Mouse (Mus musculus): ENCODE measurements at regions not wholly inside any gene's neighbourhood (a gene's known extent, or its start where the extent isn't known, plus 50 kb on each side); places are given as distances from the start of the nearest gene placed in this dataset.
"Not testable (repeated sequence)": the region's sequence is repeated elsewhere in the genome, so short reads cannot be mapped to it uniquely, and the experiment has no call there.

GRCm38 (mm10) chr12:106357867-106358266 is 347.8 kb downstream of the Vrk1 start:
- 85% methylated on average over 9 of the region's 9 CpGs for WGBS
- Histone ChIP-seq H3K36me3 (ENCODE audit: control insufficient read depth, insufficient read depth, low read length) (no peaks in the 10 kb centered on the region), H3K27ac (replicated peaks in 1 of 2; ENCODE audit: control insufficient read depth in 1 of 2, insufficient read depth in 1 of 2, low read depth in 2 of 2, low read length in 2 of 2) (no peak overlapping the region), H3K4me2 (ENCODE audit: low read length) (no peak overlapping the region), H3K9ac (ENCODE audit: low read length) (no peak overlapping the region), H3K27me3 (ENCODE audit: control insufficient read depth, insufficient read depth, low read length) (no peaks in the 10 kb centered on the region), H3K9me3 (ENCODE audit: control insufficient read depth, low read length) (0 out of 2 replicates have a peak, but pooled peaks cover 2% of the 10 kb centered on the region), H3K4me1 (ENCODE audit: control insufficient read depth in 2 of 2, insufficient read depth in 2 of 2, low read length in 2 of 2) (no peaks in the 10 kb centered on the region), H3K4me3 (ENCODE audit: control insufficient read depth in 1 of 2, insufficient read depth in 1 of 2, low read depth in 1 of 2, low read length in 2 of 2) (no peak overlapping the region)
- no peak for ATAC-seq (ENCODE audit: insufficient number of reproducible peaks, insufficient read depth, low FRiP score, low read depth)

DNA sequence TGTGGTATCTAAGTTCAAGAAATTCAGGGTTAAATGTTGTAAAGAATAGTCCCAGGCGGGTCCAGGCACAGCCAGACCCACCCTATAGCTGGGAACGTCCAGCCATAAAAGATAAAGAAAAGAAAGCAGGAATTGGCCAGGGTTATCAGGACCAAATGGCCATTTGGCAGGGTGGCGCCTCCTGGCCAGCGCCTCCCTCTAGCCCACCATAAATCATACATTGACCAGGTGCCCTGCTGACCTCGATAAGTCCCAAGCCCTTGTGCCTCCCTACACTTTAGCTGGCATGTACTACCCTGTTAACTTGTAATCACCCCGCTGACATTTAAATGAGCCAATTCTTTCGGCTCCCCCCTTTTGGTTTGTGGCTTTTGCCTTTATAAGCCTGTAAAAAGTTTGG is 351.6 kb downstream of the Vrk1 start:
- not testable (repeated sequence) for H3K4me2 ChIP-seq (ENCODE audit: low read length); H3K36me3 ChIP-seq (ENCODE audit: control insufficient read depth, insufficient read depth, low read length); H3K4me3 ChIP-seq (ENCODE audit: control insufficient read depth in 1 of 2, insufficient read depth in 1 of 2, low read depth in 1 of 2, low read length in 2 of 2); H3K9ac ChIP-seq (ENCODE audit: low read length); ATAC-seq (ENCODE audit: insufficient number of reproducible peaks, insufficient read depth, low FRiP score, low read depth); H3K9me3 ChIP-seq (ENCODE audit: control insufficient read depth, low read length); H3K27me3 ChIP-seq (ENCODE audit: control insufficient read depth, insufficient read depth, low read length); H3K27ac ChIP-seq (replicated peaks in 1 of 2; ENCODE audit: control insufficient read depth in 1 of 2, insufficient read depth in 1 of 2, low read depth in 2 of 2, low read length in 2 of 2); H3K4me1 ChIP-seq (ENCODE audit: control insufficient read depth in 2 of 2, insufficient read depth in 2 of 2, low read length in 2 of 2)
- WGBS: 65% methylated on average over 7 of the region's 7 CpGs

DNA sequence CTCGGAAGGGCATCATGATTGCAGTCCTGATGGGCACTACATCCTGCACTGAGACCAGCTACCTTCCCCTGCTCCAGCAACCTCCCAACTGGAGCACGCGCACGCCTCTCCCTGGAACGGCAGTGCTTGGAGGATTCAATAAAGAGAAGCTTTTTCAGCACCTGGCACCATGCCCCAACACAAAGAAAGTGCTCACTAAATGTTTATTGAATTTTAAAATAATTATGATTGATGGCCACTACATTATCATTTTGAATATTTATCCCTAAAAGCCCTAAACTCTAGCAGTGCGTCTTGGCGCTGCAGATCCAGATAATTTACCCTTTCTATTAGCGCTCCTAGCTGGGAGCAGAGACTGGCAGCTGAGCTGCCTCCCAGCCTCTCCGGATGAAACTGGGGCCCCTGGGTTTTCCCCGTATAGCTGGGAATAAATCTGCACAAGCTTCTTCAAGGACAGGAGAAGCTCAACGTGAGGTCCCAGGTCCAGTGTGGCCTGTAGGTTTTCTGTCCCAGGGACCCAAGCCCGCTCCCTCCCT is 364.9 kb downstream of the Vrk1 start:
- Histone ChIP-seq H3K36me3 (ENCODE audit: control insufficient read depth, insufficient read depth, low read length) (no peaks in the 10 kb centered on the region), H3K4me3 (ENCODE audit: control insufficient read depth in 1 of 2, insufficient read depth in 1 of 2, low read depth in 1 of 2, low read length in 2 of 2) (no peak overlapping the region), H3K9ac (ENCODE audit: low read length) (no peak overlapping the region), H3K4me1 (ENCODE audit: control insufficient read depth in 2 of 2, insufficient read depth in 2 of 2, low read length in 2 of 2) (no peaks in the 10 kb centered on the region), H3K4me2 (ENCODE audit: low read length) (no peak overlapping the region), H3K27me3 (ENCODE audit: control insufficient read depth, insufficient read depth, low read length) (peaks cover 12% of the 10 kb centered on the region; the same call in 1 of the 2 replicates), H3K9me3 (ENCODE audit: control insufficient read depth, low read length) (no peaks in the 10 kb centered on the region), H3K27ac (replicated peaks in 1 of 2; ENCODE audit: control insufficient read depth in 1 of 2, insufficient read depth in 1 of 2, low read depth in 2 of 2, low read length in 2 of 2) (no peak overlapping the region)
- no peak for ATAC-seq (ENCODE audit: insufficient number of reproducible peaks, insufficient read depth, low FRiP score, low read depth)
- WGBS: 71% methylated on average over 12 of the region's 12 CpGs

- 90% methylated on average over 13 of the region's 13 CpGs for WGBS
Observed at GRCm38 (mm10) chr12:106375886-106376285, 365.9 kb downstream of the Vrk1 start.

DNA sequence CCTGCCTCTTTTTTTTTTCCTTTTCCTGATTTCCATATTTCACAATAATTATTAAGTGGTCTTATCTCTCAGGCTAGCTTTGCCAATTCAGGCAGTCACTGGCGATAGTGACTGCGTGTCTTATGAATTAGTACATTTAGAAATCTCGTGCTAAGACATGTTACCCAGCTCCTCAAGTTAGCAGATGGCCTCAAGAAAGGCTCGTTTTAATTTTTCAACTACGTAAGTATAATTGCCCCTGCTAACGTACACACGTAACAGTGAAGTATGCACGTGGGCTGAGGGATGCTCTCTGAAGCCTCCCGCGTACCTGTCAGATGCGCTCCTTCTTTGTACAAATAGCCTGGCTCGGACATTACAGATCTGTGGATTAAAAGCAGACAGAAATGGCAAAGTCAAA is 366.8 kb downstream of the Vrk1 start:
- WGBS: 85% methylated on average over 12 of the region's 12 CpGs
- ATAC-seq (ENCODE audit: insufficient number of reproducible peaks, insufficient read depth, low FRiP score, low read depth): no peak
- peaks cover 12% of the 10 kb centered on the region; the same call in 1 of the 2 replicates for H3K27me3 ChIP-seq (ENCODE audit: control insufficient read depth, insufficient read depth, low read length)

More at GRCm38 (mm10) chr12:106375886-106376285, 365.9 kb downstream of the Vrk1 start:
- Histone ChIP-seq H3K36me3 (ENCODE audit: control insufficient read depth, insufficient read depth, low read length) (no peaks in the 10 kb centered on the region), H3K27ac (replicated peaks in 1 of 2; ENCODE audit: control insufficient read depth in 1 of 2, insufficient read depth in 1 of 2, low read depth in 2 of 2, low read length in 2 of 2) (no peak overlapping the region), H3K27me3 (ENCODE audit: control insufficient read depth, insufficient read depth, low read length) (peaks cover 12% of the 10 kb centered on the region; the same call in 1 of the 2 replicates), H3K9me3 (ENCODE audit: control insufficient read depth, low read length) (no peaks in the 10 kb centered on the region), H3K4me3 (ENCODE audit: control insufficient read depth in 1 of 2, insufficient read depth in 1 of 2, low read depth in 1 of 2, low read length in 2 of 2) (no peak overlapping the region), H3K9ac (ENCODE audit: low read length) (no peak overlapping the region), H3K4me2 (ENCODE audit: low read length) (no peak overlapping the region), H3K4me1 (ENCODE audit: control insufficient read depth in 2 of 2, insufficient read depth in 2 of 2, low read length in 2 of 2) (no peaks in the 10 kb centered on the region)
- ATAC-seq (ENCODE audit: insufficient number of reproducible peaks, insufficient read depth, low FRiP score, low read depth): no peak

GRCm38 (mm10) chr12:106377281-106377680 is 367.3 kb downstream of the Vrk1 start:
- H3K4me2 ChIP-seq (ENCODE audit: low read length): no peak overlapping the region
- no peaks in the 10 kb centered on the region for H3K9me3 ChIP-seq (ENCODE audit: control insufficient read depth, low read length)
- H3K27me3 ChIP-seq (ENCODE audit: control insufficient read depth, insufficient read depth, low read length): peaks cover 12% of the 10 kb centered on the region; the same call in 1 of the 2 replicates
- H3K9ac ChIP-seq (ENCODE audit: low read length): no peak overlapping the region
- no peaks in the 10 kb centered on the region for H3K4me1 ChIP-seq (ENCODE audit: control insufficient read depth in 2 of 2, insufficient read depth in 2 of 2, low read length in 2 of 2)
- no peak for ATAC-seq (ENCODE audit: insufficient number of reproducible peaks, insufficient read depth, low FRiP score, low read depth)
- no peak overlapping the region for H3K4me3 ChIP-seq (ENCODE audit: control insufficient read depth in 1 of 2, insufficient read depth in 1 of 2, low read depth in 1 of 2, low read length in 2 of 2)
- H3K36me3 ChIP-seq (ENCODE audit: control insufficient read depth, insufficient read depth, low read length): no peaks in the 10 kb centered on the region
- no peak overlapping the region for H3K27ac ChIP-seq (replicated peaks in 1 of 2; ENCODE audit: control insufficient read depth in 1 of 2, insufficient read depth in 1 of 2, low read depth in 2 of 2, low read length in 2 of 2)
- WGBS: 92% methylated on average over 1 of the region's 1 CpGs

More for the DNA sequence above, 366.8 kb downstream of the Vrk1 start:
- H3K9ac ChIP-seq (ENCODE audit: low read length): no peak overlapping the region
- H3K9me3 ChIP-seq (ENCODE audit: control insufficient read depth, low read length): no peaks in the 10 kb centered on the region
- no peak overlapping the region for H3K4me2 ChIP-seq (ENCODE audit: low read length)
- H3K27ac ChIP-seq (replicated peaks in 1 of 2; ENCODE audit: control insufficient read depth in 1 of 2, insufficient read depth in 1 of 2, low read depth in 2 of 2, low read length in 2 of 2): no peak overlapping the region
- H3K36me3 ChIP-seq (ENCODE audit: control insufficient read depth, insufficient read depth, low read length): no peaks in the 10 kb centered on the region
- no peak overlapping the region for H3K4me3 ChIP-seq (ENCODE audit: control insufficient read depth in 1 of 2, insufficient read depth in 1 of 2, low read depth in 1 of 2, low read length in 2 of 2)
- H3K4me1 ChIP-seq (ENCODE audit: control insufficient read depth in 2 of 2, insufficient read depth in 2 of 2, low read length in 2 of 2): no peaks in the 10 kb centered on the region

DNA sequence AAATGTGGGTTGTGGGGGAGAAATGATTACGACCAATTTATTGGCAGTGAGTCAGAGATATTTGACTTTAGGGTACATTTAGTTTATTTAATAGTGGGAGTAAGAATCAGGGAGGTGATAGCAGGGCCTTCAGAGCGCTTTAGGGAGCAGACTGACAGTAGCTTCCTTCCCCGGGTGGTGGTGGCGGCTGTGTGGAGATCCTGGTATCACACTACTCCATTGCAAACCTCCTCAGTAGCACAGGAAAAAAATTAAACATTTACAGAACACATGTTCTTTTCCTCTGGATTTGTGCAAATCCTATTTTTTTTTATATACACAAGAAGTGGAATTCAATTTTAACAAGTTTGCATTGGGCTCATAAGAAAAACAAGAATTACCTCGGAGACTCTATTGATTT is 367.7 kb downstream of the Vrk1 start:
- no peaks in the 10 kb centered on the region for H3K36me3 ChIP-seq (ENCODE audit: control insufficient read depth, insufficient read depth, low read length)
- H3K4me1 ChIP-seq (ENCODE audit: control insufficient read depth in 2 of 2, insufficient read depth in 2 of 2, low read length in 2 of 2): no peaks in the 10 kb centered on the region
- H3K4me3 ChIP-seq (ENCODE audit: control insufficient read depth in 1 of 2, insufficient read depth in 1 of 2, low read depth in 1 of 2, low read length in 2 of 2): no peak overlapping the region
- H3K27me3 ChIP-seq (ENCODE audit: control insufficient read depth, insufficient read depth, low read length): peaks cover 12% of the 10 kb centered on the region; the same call in 1 of the 2 replicates
- H3K4me2 ChIP-seq (ENCODE audit: low read length): no peak overlapping the region
- H3K9me3 ChIP-seq (ENCODE audit: control insufficient read depth, low read length): no peaks in the 10 kb centered on the region
- no peak overlapping the region for H3K9ac ChIP-seq (ENCODE audit: low read length)
- H3K27ac ChIP-seq (replicated peaks in 1 of 2; ENCODE audit: control insufficient read depth in 1 of 2, insufficient read depth in 1 of 2, low read depth in 2 of 2, low read length in 2 of 2): no peak overlapping the region
- ATAC-seq (ENCODE audit: insufficient number of reproducible peaks, insufficient read depth, low FRiP score, low read depth): no peak
- 75% methylated on average over 5 of the region's 5 CpGs for WGBS
